Mouse (Mus musculus) CD4-positive helper T cell, adult 2 months (primary cell): ENCODE measurements around the gene Mrps25.

Experiments used
- DNase-seq: peaks from one replicate; pipeline ENCODE4 v3.0.0-alpha.2; 2012; ENCODE audit warnings: low read depth, missing footprints, low spot score

The Mrps25 gene

GRCm38 (mm10) chr6:92126861-92127468, 56.9 kb downstream of the Mrps25 start:
- DNase-seq: no peak

- no peak for DNase-seq
Observed at GRCm38 (mm10) chr6:92124547-92124946, 59.3 kb downstream of the Mrps25 start.
